9 mouse cellular contexts compared by ENCODE assay signal in genomic region chr2:91061849-91062481, GRCm38 (mm10). TPM values are rescaled to one million over a fixed set of nuclear protein-coding genes. Genes with fewer than 3 reads are reported as not detected.
DNase-seq lines count a peak whose midpoint lies in the region; ATAC-seq and TF ChIP-seq lines count a peak whose summit lies in the region.
"Had no signal": no experiment of that assay in that cellular context is flagged by ENCODE, and none has a peak within 500 bp of the region (broad histone marks: within the 10 kb centered on the region; RNA-seq: fewer than 3 reads in every experiment).

No protein-coding gene starts in this region.

- H3K4me3 ChIP-seq in hindbrain, embryonic 13.5 days: no peak overlapping the region
- no peak overlapping the region for H3K4me3 ChIP-seq in hindbrain, embryonic 10.5 days
- H3K4me3 ChIP-seq in embryonic fibroblast, embryonic 13.5 days (ENCODE audit: insufficient read depth, low read length): no peak overlapping the region
- H3K4me3 ChIP-seq in lung, postnatal 0 days (ENCODE audit: low read depth, low read length): no peak overlapping the region

- no peaks in the 10 kb centered on the region for H3K9me3 ChIP-seq in hindbrain, embryonic 13.5 days
- no peaks in the 10 kb centered on the region for H3K9me3 ChIP-seq in hindbrain, embryonic 10.5 days
- no peaks in the 10 kb centered on the region for H3K9me3 ChIP-seq in lung, postnatal 0 days (ENCODE audit: low read length)

- H3K27me3 ChIP-seq in hindbrain, embryonic 13.5 days: no peaks in the 10 kb centered on the region
- H3K27me3 ChIP-seq in hindbrain, embryonic 10.5 days (ENCODE audit: insufficient read depth, poor library complexity, severe bottlenecking): no peaks in the 10 kb centered on the region
- no peaks in the 10 kb centered on the region for H3K27me3 ChIP-seq in lung, postnatal 0 days (replicated peaks; ENCODE audit: insufficient read depth, low read length)

- peaks cover 92% of the 10 kb centered on the region for H3K36me3 ChIP-seq in hindbrain, embryonic 13.5 days
- peaks cover 98% of the 10 kb centered on the region for H3K36me3 ChIP-seq in hindbrain, embryonic 10.5 days
- peaks cover 37% of the 10 kb centered on the region for H3K36me3 ChIP-seq in lung, postnatal 0 days (ENCODE audit: insufficient read depth, low read length)

- H3K9ac ChIP-seq in hindbrain, embryonic 13.5 days: 0 out of 2 replicates have a peak overlapping the region, but pooled peaks have one; percentile 29
- H3K9ac ChIP-seq in lung, postnatal 0 days (replicated peaks; ENCODE audit: low read depth): no peak overlapping the region

- 0 out of 2 replicates have a peak, but pooled peaks have one; percentile 31 for TF ChIP-seq POLR2A in embryonic fibroblast, embryonic 13.5 days (IDR thresholded peaks at IDR 0.05; ENCODE audit: low read depth, low read length)

- no peak for ATAC-seq in hindbrain, embryonic 13.5 days (ENCODE audit: low FRiP score)
- peak; percentile 51 for ATAC-seq in lung, postnatal 0 days
- no peak for ATAC-seq in erythroblast, adult 5-6 weeks (replicated peaks; ENCODE audit: low FRiP score, poor library complexity, severe bottlenecking)

- WGBS in hindbrain, embryonic 13.5 days: 89% methylated on average over 6 of the region's 6 CpGs
- 85% methylated on average over 6 of the region's 6 CpGs for whole genome bisulfite sequencing in hindbrain, embryonic 10.5 days
- WGBS in lung, postnatal 0 days: 69% methylated on average over 6 of the region's 6 CpGs

- H3K4me2 ChIP-seq in hindbrain, embryonic 13.5 days: no peak overlapping the region
- H3K4me2 ChIP-seq in lung, postnatal 0 days (replicated peaks; ENCODE audit: low read depth, low read length): no peak overlapping the region

- no peak for TF ChIP-seq EP300 in lung, postnatal 0 days (IDR thresholded peaks at IDR 0.05)

- no peak for TF ChIP-seq CTCF in embryonic fibroblast, embryonic 13.5 days (IDR thresholded peaks at IDR 0.05; ENCODE audit: borderline replicate concordance, insufficient read depth, low read length)
- no peak for TF ChIP-seq CTCF in lung, postnatal 0 days (IDR thresholded peaks at IDR 0.05)

- no peak overlapping the region for H3K27ac ChIP-seq in hindbrain, embryonic 13.5 days
- no peak overlapping the region for H3K27ac ChIP-seq in hindbrain, embryonic 10.5 days
- H3K27ac ChIP-seq in embryonic fibroblast, embryonic 13.5 days (ENCODE audit: insufficient read depth, low read length): peak overlapping the region; percentile 82
- H3K27ac ChIP-seq in lung, postnatal 0 days (ENCODE audit: low read length): no peak overlapping the region; the same call in 1 of the 2 replicates

- no peak for DNase-seq in hindbrain, embryonic 10.5 days (ENCODE audit: low spot score)
- DNase-seq in kidney, adult 11 months: peak; percentile 69
- DNase-seq in lung, postnatal 0 days (ENCODE audit: low spot score): peak; percentile 44
- DNase-seq in cerebellum, postnatal 14 days: no peak
- DNase-seq in thymus, postnatal 10 days (ENCODE audit: low spot score in 2 of 2): no peak
- DNase-seq: right cerebral cortex, postnatal 25 days had no signal

- peaks cover 8% of the 10 kb centered on the region; the same call in 1 of the 2 replicates for H3K4me1 ChIP-seq in hindbrain, embryonic 13.5 days (replicated peaks)
- 0 out of 2 replicates have a peak, but pooled peaks cover 6% of the 10 kb centered on the region for H3K4me1 ChIP-seq in hindbrain, embryonic 10.5 days (replicated peaks)
- H3K4me1 ChIP-seq in embryonic fibroblast, embryonic 13.5 days (ENCODE audit: control insufficient read depth, insufficient read depth, low read length): peaks cover 18% of the 10 kb centered on the region
- H3K4me1 ChIP-seq in lung, postnatal 0 days (ENCODE audit: insufficient read depth, low read depth, low read length): no peaks in the 10 kb centered on the region

RNA-seq across cellular contexts. Expression of gene Psmc3, which starts 8.2 kb away (rescaled TPM):
- 238 and 241 TPM in 2 replicates for polyA plus RNA-seq in hindbrain, embryonic 13.5 days (2015; fragmentation: Nextera tagmentation; extraction: Ambion mirVana)
- 341 and 347 TPM in 2 replicates for polyA plus RNA-seq in hindbrain, embryonic 10.5 days (2016; fragmentation: Nextera tagmentation; extraction: Ambion mirVana)
- polyA plus RNA-seq in embryonic fibroblast, embryonic 13.5 days (2011; ENCODE audit: insufficient read length, low read depth, missing spikeins): 309 and 331 TPM in 2 replicates
- 181 and 186 TPM in 2 replicates for polyA plus RNA-seq in lung, postnatal 0 days (2015; fragmentation: Nextera tagmentation; extraction: Ambion mirVana)
- total RNA-seq in erythroblast, adult 5-6 weeks (2015; ENCODE audit: low replicate concordance): 24.8 and 40.8 TPM in 2 replicates
- 76.4 and 132 TPM in 2 replicates for total RNA-seq in erythroblast, adult 5-6 weeks (2017; ENCODE audit: low replicate concordance)

RNA-seq across cellular contexts. Expression of gene Slc39a13, which starts 8.3 kb away (rescaled TPM):
- 28.1 and 29.4 TPM in 2 replicates for polyA plus RNA-seq in hindbrain, embryonic 13.5 days (2015; fragmentation: Nextera tagmentation; extraction: Ambion mirVana)
- polyA plus RNA-seq in hindbrain, embryonic 10.5 days (2016; fragmentation: Nextera tagmentation; extraction: Ambion mirVana): 21.3 and 25.8 TPM in 2 replicates
- polyA plus RNA-seq in embryonic fibroblast, embryonic 13.5 days (2011; ENCODE audit: insufficient read length, low read depth, missing spikeins): 93.5 and 104 TPM in 2 replicates
- polyA plus RNA-seq in lung, postnatal 0 days (2015; fragmentation: Nextera tagmentation; extraction: Ambion mirVana): 32.6 and 34.4 TPM in 2 replicates
- 6.9 TPM in 1 of 2 replicates, not detected in the other for total RNA-seq in erythroblast, adult 5-6 weeks (2015; ENCODE audit: low replicate concordance)
- total RNA-seq in erythroblast, adult 5-6 weeks (2017; ENCODE audit: low replicate concordance): 0.98 and 4.2 TPM in 2 replicates

RNA-seq across cellular contexts. Expression of gene Spi1, which starts 20.2 kb away (rescaled TPM):
- 3.5 and 3.9 TPM in 2 replicates for polyA plus RNA-seq in hindbrain, embryonic 13.5 days (2015; fragmentation: Nextera tagmentation; extraction: Ambion mirVana)
- 4.3 TPM in 2 replicates for polyA plus RNA-seq in hindbrain, embryonic 10.5 days (2016; fragmentation: Nextera tagmentation; extraction: Ambion mirVana)
- 0.79 TPM in 1 of 2 replicates, not detected in the other for polyA plus RNA-seq in embryonic fibroblast, embryonic 13.5 days (2011; ENCODE audit: insufficient read length, low read depth, missing spikeins)
- polyA plus RNA-seq in lung, postnatal 0 days (2015; fragmentation: Nextera tagmentation; extraction: Ambion mirVana): 23.9 and 24.2 TPM in 2 replicates
- total RNA-seq in erythroblast, adult 5-6 weeks (2015; ENCODE audit: low replicate concordance): 60.5 and 134 TPM in 2 replicates
- 21.6 and 48.5 TPM in 2 replicates for total RNA-seq in erythroblast, adult 5-6 weeks (2017; ENCODE audit: low replicate concordance)

RNA-seq across cellular contexts. Expression of gene Rapsn, which starts 26.5 kb away (rescaled TPM):
- 0.99 and 1.6 TPM in 2 replicates for polyA plus RNA-seq in hindbrain, embryonic 13.5 days (2015; fragmentation: Nextera tagmentation; extraction: Ambion mirVana)
- 0.41 and 1.7 TPM in 2 replicates for polyA plus RNA-seq in hindbrain, embryonic 10.5 days (2016; fragmentation: Nextera tagmentation; extraction: Ambion mirVana)
- polyA plus RNA-seq in embryonic fibroblast, embryonic 13.5 days (2011; ENCODE audit: insufficient read length, low read depth, missing spikeins): not detected in 2 replicates
- 0.84 and 1.8 TPM in 2 replicates for polyA plus RNA-seq in lung, postnatal 0 days (2015; fragmentation: Nextera tagmentation; extraction: Ambion mirVana)
- not detected in 2 replicates for total RNA-seq in erythroblast, adult 5-6 weeks (2015; ENCODE audit: low replicate concordance)
- total RNA-seq in erythroblast, adult 5-6 weeks (2017; ENCODE audit: low replicate concordance): not detected in 2 replicates

RNA-seq across cellular contexts. Expression of gene Mybpc3, which starts 56.0 kb away (rescaled TPM):
- 0.23 and 0.58 TPM in 2 replicates for polyA plus RNA-seq in hindbrain, embryonic 13.5 days (2015; fragmentation: Nextera tagmentation; extraction: Ambion mirVana)
- polyA plus RNA-seq in hindbrain, embryonic 10.5 days (2016; fragmentation: Nextera tagmentation; extraction: Ambion mirVana): 0.32 TPM in 1 of 2 replicates, not detected in the other
- not detected in 2 replicates for polyA plus RNA-seq in embryonic fibroblast, embryonic 13.5 days (2011; ENCODE audit: insufficient read length, low read depth, missing spikeins)
- polyA plus RNA-seq in lung, postnatal 0 days (2015; fragmentation: Nextera tagmentation; extraction: Ambion mirVana): 4.7 and 6.5 TPM in 2 replicates
- total RNA-seq in erythroblast, adult 5-6 weeks (2015; ENCODE audit: low replicate concordance): 0.21 TPM in 1 of 2 replicates, not detected in the other
- total RNA-seq in erythroblast, adult 5-6 weeks (2017; ENCODE audit: low replicate concordance): 0.56 TPM in 1 of 2 replicates, not detected in the other

Comparison
In these comparisons a context has a peak if more than half of its experiments do, and no peak if none do; other contexts are left out.
1. DNase-seq: peak in kidney, adult 11 months (single experiment) and lung, postnatal 0 days (single experiment); none in hindbrain, embryonic 10.5 days (single experiment), cerebellum, postnatal 14 days (0 of 2) and thymus, postnatal 10 days (0 of 2).